In genomic region chr15:99866450-99867221, GRCm38 (mm10) we compare ENCODE assay signal across 10 mouse cellular contexts. TPM values are rescaled to one million over a fixed set of nuclear protein-coding genes. Genes with fewer than 3 reads are reported as not detected.
DNase-seq lines count a peak whose midpoint lies in the region; ATAC-seq and TF ChIP-seq lines count a peak whose summit lies in the region.
"Had no signal": no experiment of that assay in that cellular context is flagged by ENCODE, and none has a peak within 500 bp of the region (broad histone marks: within the 10 kb centered on the region; RNA-seq: fewer than 3 reads in every experiment).

No protein-coding gene starts in this region.

- H3K36me3 ChIP-seq in liver, embryonic 15.5 days (replicated peaks), result no peaks in the 10 kb centered on the region
- no peaks in the 10 kb centered on the region for H3K36me3 ChIP-seq in liver, embryonic 12.5 days
- no peaks in the 10 kb centered on the region for H3K36me3 ChIP-seq in heart, embryonic 15.5 days
- no peaks in the 10 kb centered on the region for H3K36me3 ChIP-seq in stomach, postnatal 0 days (ENCODE audit: control insufficient read depth, insufficient read depth, low read length)
- H3K36me3 ChIP-seq: G1E had no signal

- 13% methylated on average over 15 of the region's 15 CpGs for WGBS in liver, embryonic 15.5 days (ENCODE audit: insufficient replicate concordance)
- 24% methylated on average over 15 of the region's 15 CpGs for WGBS in liver, embryonic 12.5 days (ENCODE audit: insufficient replicate concordance)
- 47% methylated on average over 15 of the region's 15 CpGs for WGBS in heart, embryonic 15.5 days
- 30% methylated on average over 15 of the region's 15 CpGs for WGBS in stomach, postnatal 0 days

- H3K4me2 ChIP-seq in liver, embryonic 15.5 days, result no peak overlapping the region
- no peak overlapping the region for H3K4me2 ChIP-seq in liver, embryonic 12.5 days
- H3K4me2 ChIP-seq in heart, embryonic 15.5 days, result peak overlapping the region; percentile 6; the same call in 1 of the 2 replicates
- H3K4me2 ChIP-seq in stomach, postnatal 0 days (replicated peaks; ENCODE audit: low read depth), result 0 out of 2 replicates have a peak overlapping the region, but pooled peaks have one; percentile 1

- no peak for ATAC-seq in liver, embryonic 15.5 days (ENCODE audit: insufficient read depth)
- ATAC-seq in liver, embryonic 12.5 days, result no peak
- ATAC-seq in heart, embryonic 15.5 days (replicated peaks; ENCODE audit: insufficient number of reproducible peaks, insufficient read depth, low FRiP score, low read depth), result no peak
- ATAC-seq in stomach, postnatal 0 days (ENCODE audit: low FRiP score, low TSS enrichment), result peak; percentile 46; the same call in 1 of the 2 replicates
- ATAC-seq: forebrain, embryonic 16.5 days had no signal

- H3K9me3 ChIP-seq in liver, embryonic 15.5 days (replicated peaks), result no peaks in the 10 kb centered on the region
- H3K9me3 ChIP-seq in liver, embryonic 12.5 days (replicated peaks), result no peaks in the 10 kb centered on the region
- H3K9me3 ChIP-seq in heart, embryonic 15.5 days (replicated peaks), result no peaks in the 10 kb centered on the region
- no peaks in the 10 kb centered on the region for H3K9me3 ChIP-seq in stomach, postnatal 0 days (ENCODE audit: control insufficient read depth, low read length)
- H3K9me3 ChIP-seq: G1E had no signal

- DNase-seq in kidney, postnatal 25 days, result peak; percentile 75 to 85
- DNase-seq in stomach, postnatal 0 days (ENCODE audit: low spot score), result peak; percentile 77
- DNase-seq in thymus, postnatal 10 days (ENCODE audit: low spot score in 2 of 2), result no peak
- DNase-seq in right cerebral cortex, postnatal 25 days, result no peak
- no peak for DNase-seq in spleen, adult 18-20 months

- no peak overlapping the region for H3K9ac ChIP-seq in liver, embryonic 15.5 days
- H3K9ac ChIP-seq in liver, embryonic 12.5 days, result no peak overlapping the region
- no peak overlapping the region for H3K9ac ChIP-seq in heart, embryonic 15.5 days
- H3K9ac ChIP-seq in stomach, postnatal 0 days (ENCODE audit: low read length), result no peak overlapping the region

- no peak for TF ChIP-seq EP300 in stomach, postnatal 0 days (optimal IDR thresholded peaks at IDR 0.05)

- peaks cover 13% of the 10 kb centered on the region for H3K4me1 ChIP-seq in liver, embryonic 15.5 days (replicated peaks)
- H3K4me1 ChIP-seq in liver, embryonic 12.5 days, result peaks cover 20% of the 10 kb centered on the region
- H3K4me1 ChIP-seq in heart, embryonic 15.5 days (replicated peaks), result peaks cover 11% of the 10 kb centered on the region; the same call in 1 of the 2 replicates
- H3K4me1 ChIP-seq in stomach, postnatal 0 days (replicated peaks; ENCODE audit: control insufficient read depth, insufficient read depth), result 0 out of 2 replicates have a peak, but pooled peaks cover 2% of the 10 kb centered on the region

- H3K27ac ChIP-seq in liver, embryonic 15.5 days (replicated peaks), result peak overlapping the region; percentile 53; the same call in 1 of the 2 replicates
- H3K27ac ChIP-seq in liver, embryonic 12.5 days, result no peak overlapping the region
- H3K27ac ChIP-seq in heart, embryonic 15.5 days, result peak overlapping the region; percentile 41
- peak overlapping the region; percentile 69 for H3K27ac ChIP-seq in stomach, postnatal 0 days (replicated peaks)

- H3K4me3 ChIP-seq in liver, embryonic 15.5 days (replicated peaks), result no peak overlapping the region
- no peak overlapping the region for H3K4me3 ChIP-seq in liver, embryonic 12.5 days
- no peak overlapping the region for H3K4me3 ChIP-seq in heart, embryonic 15.5 days
- H3K4me3 ChIP-seq in stomach, postnatal 0 days (ENCODE audit: low read depth, low read length), result no peak overlapping the region

- H3K27me3 ChIP-seq in liver, embryonic 15.5 days, result peaks cover 22% of the 10 kb centered on the region
- H3K27me3 ChIP-seq in liver, embryonic 12.5 days (replicated peaks), result peaks cover 27% of the 10 kb centered on the region
- H3K27me3 ChIP-seq in heart, embryonic 15.5 days, result no peaks in the 10 kb centered on the region
- no peaks in the 10 kb centered on the region for H3K27me3 ChIP-seq in stomach, postnatal 0 days (ENCODE audit: control insufficient read depth, insufficient read depth, low read length)

- no peak for TF ChIP-seq CTCF in stomach, postnatal 0 days (IDR thresholded peaks at IDR 0.05; ENCODE audit: low read depth)

RNA-seq across cellular contexts. Expression of gene Lima1, which starts 8.6 kb away (rescaled TPM):
- polyA plus RNA-seq in liver, embryonic 15.5 days (2015; fragmentation: Nextera tagmentation; extraction: Ambion mirVana), result 10.0 and 10.3 TPM in 2 replicates
- polyA plus RNA-seq in liver, embryonic 12.5 days (2016; fragmentation: Nextera tagmentation; extraction: Ambion mirVana), result 10.6 and 11.0 TPM in 2 replicates
- 17.9 and 23.9 TPM in 2 replicates for polyA plus RNA-seq in heart, embryonic 15.5 days (2015; fragmentation: Nextera tagmentation; extraction: Ambion mirVana)
- polyA plus RNA-seq in stomach, postnatal 0 days (2015; fragmentation: Nextera tagmentation; extraction: Ambion mirVana), result 70.1 and 77.1 TPM in 2 replicates

Comparison
In these comparisons a context has a peak if more than half of its experiments do, and no peak if none do; other contexts are left out.
1. H3K4me2 ChIP-seq: peak in heart, embryonic 15.5 days (single experiment) and stomach, postnatal 0 days (single experiment); none in liver, embryonic 15.5 days (single experiment) and liver, embryonic 12.5 days (single experiment).
2. DNase-seq: peak in kidney, postnatal 25 days (2 of 2) and stomach, postnatal 0 days (single experiment); none in thymus, postnatal 10 days (0 of 2), right cerebral cortex, postnatal 25 days (single experiment) and spleen, adult 18-20 months (0 of 2).